Mouse (Mus musculus) stomach, postnatal 0 days (tissue): Measurements from ENCODE around the gene Cnnm4.

Experiments used
- CTCF ChIP-seq: IDR thresholded peaks from 2 replicates; pipeline ENCODE4 v1.5.1; 2016; ENCODE audit warnings: antibody characterized with exemption, low read depth, mild to moderate bottlenecking, moderate library complexity
- EP300 ChIP-seq: optimal IDR thresholded peaks from 2 replicates; pipeline ENCODE3; 2016; ENCODE audit warnings: antibody characterized with exemption

GRCm38 (mm10) chr1:36471181-36472105 is at the start of gene Cnnm4:
- TF ChIP-seq CTCF, result peak; percentile 60
- TF ChIP-seq EP300, result no peak
